Mouse (Mus musculus) liver, embryonic 14.5 days (tissue): Measurements from ENCODE around the gene Cnn3. TPM values are rescaled to one million over a fixed set of nuclear protein-coding genes. Genes with fewer than 3 reads are reported as not detected.

ENCODE experiments used
- ATAC-seq: fragments of 200-750 bp; cut with Nextera tagmentation; 2 replicates; pipeline ENCODE4 v1.8.0; 2017; ENCODE audit warnings: moderate number of reproducible peaks, mild to moderate bottlenecking, moderate library complexity; ENCODE audit not compliant: insufficient read depth
- DNase-seq, 3 experiments: peaks; one replicate each; pipeline ENCODE4 v3.0.0-alpha.2; 2012 to 2013; ENCODE audit warnings: low read depth in 3 of 3, low spot score in 3 of 3
- H3K27ac ChIP-seq: fragments of 300-500 bp; sonication (generic); 2 replicates; pipeline ENCODE4 v1.5.1; 2014; ENCODE audit warnings: moderate library complexity, mild to moderate bottlenecking, control low read depth, inconsistent platforms
- H3K27me3 ChIP-seq: fragments of 300-500 bp; sonication (generic); 2 replicates; pipeline ENCODE4 v1.6.1; 2014; ENCODE audit warnings: mild to moderate bottlenecking, low read length, moderate library complexity; ENCODE audit not compliant: control insufficient read depth, insufficient read depth
- H3K36me3 ChIP-seq: fragments of 300-500 bp; sonication (generic); replicated peaks from 2 replicates; pipeline ENCODE4 v1.6.1; 2014; ENCODE audit warnings: low read depth; ENCODE audit not compliant: control insufficient read depth, insufficient read depth
- H3K4me1 ChIP-seq, 2 experiments: fragments of 200-500 bp in 1 of 2; fragments of 300-500 bp in 1 of 2; sonication (generic) in 1 of 2; replicated peaks; 2 replicates each; pipeline ENCODE4 v1.6.1; 2012 to 2014; ENCODE audit warnings: antibody characterized with exemption in 1 of 2, inconsistent platforms in 1 of 2, low read length in 1 of 2; ENCODE audit not compliant: control insufficient read depth in 2 of 2, insufficient read depth in 2 of 2
- H3K4me2 ChIP-seq: fragments of 300-500 bp; sonication (generic); 2 replicates; pipeline ENCODE4 v1.6.1; 2014; ENCODE audit warnings: low read depth, mild to moderate bottlenecking, control low read depth, moderate library complexity
- H3K4me3 ChIP-seq, 2 experiments: fragments of 200-500 bp in 1 of 2; fragments of 300-500 bp in 1 of 2; sonication (generic) in 1 of 2; 2 replicates each; pipeline ENCODE4 v1.5.1; 2012 to 2014; ENCODE audit warnings: low read depth in 2 of 2, low read length in 2 of 2, mild to moderate bottlenecking in 2 of 2, control low read depth in 1 of 2, inconsistent platforms in 1 of 2, moderate library complexity in 1 of 2; ENCODE audit not compliant: insufficient read depth in 1 of 2
- H3K9ac ChIP-seq: fragments of 300-500 bp; sonication (generic); replicated peaks from 2 replicates; pipeline ENCODE4 v1.6.1; 2014; ENCODE audit warnings: mild to moderate bottlenecking, control low read depth, moderate library complexity
- H3K9me3 ChIP-seq: fragments of 300-500 bp; sonication (generic); 2 replicates; pipeline ENCODE4 v1.6.1; 2016; ENCODE audit warnings: low read length, mixed read lengths; ENCODE audit not compliant: control insufficient read depth
- CTCF ChIP-seq: IDR thresholded peaks from 2 replicates; pipeline ENCODE4 v1.5.1; 2016; ENCODE audit warnings: antibody characterized with exemption, low read depth, control low read depth
- EP300 ChIP-seq: IDR thresholded peaks from 2 replicates; pipeline ENCODE4 v1.6.1; 2016; ENCODE audit warnings: antibody characterized with exemption, low read depth
- WGBS: fragments of 180-500 bp; shearing (Covaris S2); extraction: QIAGEN DNeasy Blood & Tissue Kit; methylation state at CpG from one replicate; pipeline ENCODE4 v1.1.7; 2014; ENCODE audit not compliant: insufficient replicate concordance; 5-methylcytosine and 5-hydroxymethylcytosine counted together
- polyA plus RNA-seq, 2 experiments: library from polyadenylated mRNA; depleted of rRNA in 1 of 2; stranded (reverse) in 1 of 2; unstranded in 1 of 2; fragments of >200 nt; fragmentation: Nextera tagmentation in 1 of 2; extraction: Ambion mirVana in 1 of 2; gene quantifications; 2 replicates each; pipeline versions ENCODE4 v1.2.1 to v1.2.3; 2012 to 2014

The Cnn3 gene
- polyA plus RNA-seq, 2 experiments: 62.7 to 82.7 TPM

GRCm38 (mm10) chr3:121448029-121448468, 21.8 kb downstream of the Cnn3 start:
- peaks cover 8 to 18% of the 10 kb centered on the region in 2 experiments; a peak in 2 of 4 replicates for H3K4me1 ChIP-seq
- no peaks in the 10 kb centered on the region for H3K9me3 ChIP-seq
- H3K4me2 ChIP-seq: no peak overlapping the region
- DNase-seq (no peak), ATAC-seq (no peak)
- no peak overlapping the region for H3K4me3 ChIP-seq
- WGBS: 66% methylated on average over 11 of the region's 11 CpGs
- no peaks in the 10 kb centered on the region for H3K27me3 ChIP-seq
- no peak overlapping the region for H3K9ac ChIP-seq
- H3K36me3 ChIP-seq: peaks cover 5% of the 10 kb centered on the region
- TF ChIP-seq EP300: no peak
- no peak overlapping the region for H3K27ac ChIP-seq

GRCm38 (mm10) chr3:121448606-121449005, 22.3 kb downstream of the Cnn3 start:
- Histone ChIP-seq H3K9ac (no peak overlapping the region), H3K4me3 (no peak overlapping the region), H3K4me2 (no peak overlapping the region), H3K36me3 (peaks cover 5% of the 10 kb centered on the region), H3K27ac (no peak overlapping the region), H3K4me1 (peaks cover 8 to 15% of the 10 kb centered on the region in 2 experiments; a peak in 2 of 4 replicates), H3K27me3 (no peaks in the 10 kb centered on the region), H3K9me3 (no peaks in the 10 kb centered on the region)
- 79% methylated on average over 8 of the region's 8 CpGs for WGBS
- DNase-seq (no peak), ATAC-seq (no peak)
- no peak for TF ChIP-seq CTCF
- TF ChIP-seq EP300: no peak

- Histone ChIP-seq H3K9me3 (no peaks in the 10 kb centered on the region), H3K4me1 (peaks cover 3 to 12% of the 10 kb centered on the region in 2 experiments; a peak in 2 of 4 replicates), H3K27me3 (no peaks in the 10 kb centered on the region), H3K36me3 (peaks cover 5% of the 10 kb centered on the region), H3K4me3 (no peak overlapping the region), H3K27ac (no peak overlapping the region), H3K9ac (no peak overlapping the region), H3K4me2 (no peak overlapping the region)
- TF ChIP-seq CTCF (no peak), EP300 (no peak)
- 84% methylated on average over 8 of the region's 8 CpGs for WGBS
- DNase-seq: no peak
- ATAC-seq: no peak
Measured at GRCm38 (mm10) chr3:121449527-121449926, 23.2 kb downstream of the Cnn3 start.

GRCm38 (mm10) chr3:121451404-121451803, 25.1 kb downstream of the Cnn3 start:
- TF ChIP-seq EP300 (no peak), CTCF (no peak)
- Histone ChIP-seq H3K4me1 (peaks cover 0 to 8% of the 10 kb centered on the region in 2 experiments; a peak in 2 of 4 replicates), H3K27me3 (no peaks in the 10 kb centered on the region), H3K36me3 (peaks cover 13% of the 10 kb centered on the region), H3K4me3 (no peak overlapping the region), H3K9me3 (no peaks in the 10 kb centered on the region), H3K9ac (no peak overlapping the region), H3K4me2 (no peak overlapping the region), H3K27ac (no peak overlapping the region)
- ATAC-seq (no peak), DNase-seq (no peak)
- 76% methylated on average over 10 of the region's 10 CpGs for WGBS

GRCm38 (mm10) chr3:121458545-121459492, 32.5 kb downstream of the Cnn3 start:
- Histone ChIP-seq H3K4me2 (no peak overlapping the region), H3K27ac (no peak overlapping the region), H3K4me1 (peaks cover 23 to 26% of the 10 kb centered on the region in 2 experiments), H3K9me3 (no peaks in the 10 kb centered on the region), H3K9ac (no peak overlapping the region), H3K27me3 (no peaks in the 10 kb centered on the region), H3K36me3 (peaks cover 11% of the 10 kb centered on the region), H3K4me3 (no peak overlapping the region)
- ATAC-seq: no peak
- no peak for DNase-seq
- TF ChIP-seq CTCF: no peak
- no peak for TF ChIP-seq EP300
- 50% methylated on average over 14 of the region's 14 CpGs for WGBS
